Comparison of ENCODE assay signal across 24 mouse cellular contexts in the genomic region with DNA sequence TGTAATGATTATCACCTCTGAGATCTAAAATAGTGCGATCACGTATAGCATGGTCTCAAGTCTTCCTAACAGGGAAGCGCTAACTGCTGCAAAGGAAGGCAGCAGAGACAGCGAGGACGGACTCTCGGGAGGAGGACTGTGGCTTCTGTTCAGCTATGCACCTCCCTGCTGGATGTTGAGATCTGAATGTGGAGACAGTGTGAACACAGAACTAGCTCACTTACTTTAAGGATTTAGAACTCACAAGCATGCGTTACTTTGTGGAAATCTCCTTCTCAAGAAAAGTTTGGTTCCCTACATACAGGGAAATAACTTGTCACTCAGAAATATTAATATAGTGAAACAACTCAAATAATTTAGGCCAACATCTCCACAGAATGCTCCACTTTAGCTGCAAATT.
DNase-seq lines count a peak whose midpoint lies in the region; ATAC-seq and TF ChIP-seq lines count a peak whose summit lies in the region.
"Had no signal": no experiment of that assay in that cellular context is flagged by ENCODE, and none has a peak within 500 bp of the region (broad histone marks: within the 10 kb centered on the region; RNA-seq: fewer than 3 reads in every experiment).

No protein-coding gene starts in this region.

- H3K9ac ChIP-seq in hindbrain, postnatal 0 days (replicated peaks; ENCODE audit: low read length) = no peak overlapping the region
- no peak overlapping the region for H3K9ac ChIP-seq in hindbrain, embryonic 12.5 days
- no peak overlapping the region for H3K9ac ChIP-seq in lung, embryonic 14.5 days
- no peak overlapping the region for H3K9ac ChIP-seq in lung, postnatal 0 days (replicated peaks; ENCODE audit: low read depth)
- H3K9ac ChIP-seq in limb, embryonic 15.5 days = no peak overlapping the region
- H3K9ac ChIP-seq: forebrain, embryonic 15.5 days; heart, embryonic 13.5 days; liver, embryonic 15.5 days; lung, embryonic 15.5 days; neural tube, embryonic 15.5 days; stomach, embryonic 15.5 days had no signal

- peak overlapping the region; percentile 41; the same call in 1 of the 2 replicates for H3K27ac ChIP-seq in hindbrain, postnatal 0 days
- H3K27ac ChIP-seq in hindbrain, embryonic 12.5 days = no peak overlapping the region
- H3K27ac ChIP-seq in lung, embryonic 14.5 days (ENCODE audit: low read depth) = no peak overlapping the region
- no peak overlapping the region for H3K27ac ChIP-seq in lung, postnatal 0 days (ENCODE audit: low read length)
- peak overlapping the region; percentile 78 for H3K27ac ChIP-seq in limb, embryonic 10.5 days
- peak overlapping the region; percentile 71 for H3K27ac ChIP-seq in limb, embryonic 15.5 days
- H3K27ac ChIP-seq: forebrain, embryonic 10.5 days; forebrain, embryonic 15.5 days; heart, embryonic 13.5 days; liver, embryonic 15.5 days; lung, embryonic 15.5 days; neural tube, embryonic 15.5 days; stomach, embryonic 15.5 days had no signal

- no peaks in the 10 kb centered on the region for H3K9me3 ChIP-seq in hindbrain, postnatal 0 days (ENCODE audit: low read length)
- 0 out of 2 replicates have a peak, but pooled peaks cover 4% of the 10 kb centered on the region for H3K9me3 ChIP-seq in hindbrain, embryonic 12.5 days (replicated peaks)
- H3K9me3 ChIP-seq in lung, embryonic 14.5 days (ENCODE audit: low read depth, low read length) = no peaks in the 10 kb centered on the region; the same call in 1 of the 2 replicates
- H3K9me3 ChIP-seq in lung, postnatal 0 days (ENCODE audit: low read length) = no peaks in the 10 kb centered on the region
- H3K9me3 ChIP-seq in limb, embryonic 10.5 days (replicated peaks) = no peaks in the 10 kb centered on the region
- no peaks in the 10 kb centered on the region for H3K9me3 ChIP-seq in limb, embryonic 15.5 days
- H3K9me3 ChIP-seq: forebrain, embryonic 10.5 days; forebrain, embryonic 15.5 days; liver, embryonic 15.5 days; lung, embryonic 15.5 days; neural tube, embryonic 15.5 days; stomach, embryonic 15.5 days had no signal

- no peaks in the 10 kb centered on the region for H3K4me1 ChIP-seq in hindbrain, postnatal 0 days (ENCODE audit: insufficient read depth, low read length)
- H3K4me1 ChIP-seq in hindbrain, embryonic 12.5 days = no peaks in the 10 kb centered on the region
- H3K4me1 ChIP-seq in lung, embryonic 14.5 days (ENCODE audit: insufficient read depth) = no peaks in the 10 kb centered on the region
- H3K4me1 ChIP-seq in lung, postnatal 0 days (ENCODE audit: insufficient read depth, low read depth, low read length) = no peaks in the 10 kb centered on the region
- peaks cover 19% of the 10 kb centered on the region for H3K4me1 ChIP-seq in limb, embryonic 10.5 days
- H3K4me1 ChIP-seq in limb, embryonic 15.5 days = peaks cover 11% of the 10 kb centered on the region; the same call in 1 of the 2 replicates
- H3K4me1 ChIP-seq: forebrain, embryonic 10.5 days; forebrain, embryonic 15.5 days; heart, embryonic 13.5 days; liver, embryonic 15.5 days; lung, embryonic 15.5 days; stomach, embryonic 15.5 days had no signal

- TF ChIP-seq EP300 in lung, postnatal 0 days (IDR thresholded peaks at IDR 0.05) = no peak

- DNase-seq in hindbrain, postnatal 0 days (ENCODE audit: low spot score) = no peak
- DNase-seq in lung, embryonic 14.5 days = peak; percentile 5
- no peak for DNase-seq in lung, postnatal 0 days (ENCODE audit: low spot score)
- DNase-seq in limb, embryonic 10.5 days (ENCODE audit: low spot score) = no peak
- no peak for DNase-seq in heart, postnatal 36 days
- DNase-seq: adrenal gland, postnatal 36 days; cerebellum, adult 18-20 months; cerebellum, postnatal 10 days; gastrocnemius, postnatal 10 days; heart, postnatal 10 days; lung, postnatal 36 days; retina, postnatal 1 day; right cerebral cortex, postnatal 14 days had no signal

- 59% methylated on average over 7 of the region's 7 CpGs for WGBS in hindbrain, postnatal 0 days
- WGBS in hindbrain, embryonic 12.5 days = 78% methylated on average over 7 of the region's 7 CpGs
- 77% methylated on average over 7 of the region's 7 CpGs for WGBS in lung, embryonic 14.5 days
- WGBS in lung, postnatal 0 days = 86% methylated on average over 7 of the region's 7 CpGs
- 64% methylated on average over 7 of the region's 7 CpGs for WGBS in limb, embryonic 10.5 days
- WGBS in limb, embryonic 15.5 days = 39% methylated on average over 7 of the region's 7 CpGs

- H3K27me3 ChIP-seq in hindbrain, postnatal 0 days (ENCODE audit: insufficient read depth, low read length) = no peaks in the 10 kb centered on the region
- no peaks in the 10 kb centered on the region for H3K27me3 ChIP-seq in hindbrain, embryonic 12.5 days
- no peaks in the 10 kb centered on the region for H3K27me3 ChIP-seq in lung, embryonic 14.5 days (ENCODE audit: insufficient read depth, low read length)
- no peaks in the 10 kb centered on the region for H3K27me3 ChIP-seq in lung, postnatal 0 days (replicated peaks; ENCODE audit: insufficient read depth, low read length)
- H3K27me3 ChIP-seq in limb, embryonic 10.5 days (ENCODE audit: low read depth, poor library complexity, severe bottlenecking) = no peaks in the 10 kb centered on the region
- H3K27me3 ChIP-seq in limb, embryonic 15.5 days = no peaks in the 10 kb centered on the region
- H3K27me3 ChIP-seq: forebrain, embryonic 15.5 days; heart, embryonic 13.5 days; liver, embryonic 15.5 days; lung, embryonic 15.5 days; neural tube, embryonic 15.5 days; stomach, embryonic 15.5 days had no signal

- ATAC-seq in hindbrain, postnatal 0 days = no peak
- ATAC-seq in hindbrain, embryonic 12.5 days (ENCODE audit: low FRiP score) = no peak
- ATAC-seq in lung, embryonic 14.5 days (ENCODE audit: insufficient read depth) = no peak
- ATAC-seq in lung, postnatal 0 days = no peak
- ATAC-seq in limb, embryonic 15.5 days (ENCODE audit: insufficient number of reproducible peaks, low FRiP score, low TSS enrichment, low read depth) = no peak
- ATAC-seq: forebrain, embryonic 15.5 days; intestine, embryonic 16.5 days had no signal

- H3K36me3 ChIP-seq in hindbrain, postnatal 0 days (ENCODE audit: insufficient read depth, low read length) = no peaks in the 10 kb centered on the region
- no peaks in the 10 kb centered on the region for H3K36me3 ChIP-seq in hindbrain, embryonic 12.5 days
- no peaks in the 10 kb centered on the region for H3K36me3 ChIP-seq in lung, embryonic 14.5 days (ENCODE audit: insufficient read depth)
- H3K36me3 ChIP-seq in lung, postnatal 0 days (ENCODE audit: insufficient read depth, low read length) = no peaks in the 10 kb centered on the region
- no peaks in the 10 kb centered on the region for H3K36me3 ChIP-seq in limb, embryonic 10.5 days
- no peaks in the 10 kb centered on the region for H3K36me3 ChIP-seq in limb, embryonic 15.5 days
- H3K36me3 ChIP-seq: forebrain, embryonic 10.5 days; forebrain, embryonic 15.5 days; heart, embryonic 13.5 days; liver, embryonic 15.5 days; lung, embryonic 15.5 days; neural tube, embryonic 15.5 days; stomach, embryonic 15.5 days had no signal

- no peak overlapping the region for H3K4me2 ChIP-seq in hindbrain, postnatal 0 days (ENCODE audit: low read depth, low read length)
- H3K4me2 ChIP-seq in hindbrain, embryonic 12.5 days (replicated peaks) = no peak overlapping the region
- no peak overlapping the region for H3K4me2 ChIP-seq in lung, embryonic 14.5 days
- H3K4me2 ChIP-seq in lung, postnatal 0 days (replicated peaks; ENCODE audit: low read depth, low read length) = no peak overlapping the region
- no peak overlapping the region for H3K4me2 ChIP-seq in limb, embryonic 15.5 days
- H3K4me2 ChIP-seq: forebrain, embryonic 15.5 days; heart, embryonic 13.5 days; liver, embryonic 15.5 days; lung, embryonic 15.5 days; midbrain, embryonic 11.5 days; neural tube, embryonic 15.5 days; stomach, embryonic 15.5 days had no signal

- no peak for TF ChIP-seq CTCF in hindbrain, postnatal 0 days (IDR thresholded peaks at IDR 0.05; ENCODE audit: low read depth)
- TF ChIP-seq CTCF in lung, embryonic 14.5 days (IDR thresholded peaks at IDR 0.05; ENCODE audit: low read depth) = no peak
- TF ChIP-seq CTCF in lung, postnatal 0 days (IDR thresholded peaks at IDR 0.05) = no peak

- H3K4me3 ChIP-seq in hindbrain, postnatal 0 days (ENCODE audit: low read length) = no peak overlapping the region
- H3K4me3 ChIP-seq in hindbrain, embryonic 12.5 days = no peak overlapping the region
- H3K4me3 ChIP-seq in lung, embryonic 14.5 days (ENCODE audit: low read depth, low read length) = no peak overlapping the region
- H3K4me3 ChIP-seq in lung, postnatal 0 days (ENCODE audit: low read depth, low read length) = no peak overlapping the region
- H3K4me3 ChIP-seq in limb, embryonic 10.5 days = no peak overlapping the region
- no peak overlapping the region for H3K4me3 ChIP-seq in limb, embryonic 15.5 days
- H3K4me3 ChIP-seq: forebrain, embryonic 10.5 days; forebrain, embryonic 15.5 days; heart, embryonic 13.5 days; liver, embryonic 15.5 days; lung, embryonic 15.5 days; neural tube, embryonic 15.5 days; stomach, embryonic 15.5 days had no signal

- intact Hi-C loops in heart, postnatal 36 days (cut with DNase I) = no loop called here

Comparison
In these comparisons a context has a peak if more than half of its experiments do, and no peak if none do; other contexts are left out.
1. H3K27ac ChIP-seq: peak in hindbrain, postnatal 0 days (single experiment), limb, embryonic 10.5 days (single experiment) and limb, embryonic 15.5 days (single experiment); none in hindbrain, embryonic 12.5 days (single experiment), lung, embryonic 14.5 days (single experiment) and lung, postnatal 0 days (single experiment).